Mouse (Mus musculus): Measurements from ENCODE around the gene Gm20388. TPM values are rescaled to one million over a fixed set of nuclear protein-coding genes. Genes with fewer than 3 reads are reported as not detected.
"Not testable (repeated sequence)": the region's sequence is repeated elsewhere in the genome, so short reads cannot be mapped to it uniquely, and the experiment has no call there.

Gm20388 gene
- polyA plus RNA-seq, 1 experiment from 2014 or later: not detected

DNA sequence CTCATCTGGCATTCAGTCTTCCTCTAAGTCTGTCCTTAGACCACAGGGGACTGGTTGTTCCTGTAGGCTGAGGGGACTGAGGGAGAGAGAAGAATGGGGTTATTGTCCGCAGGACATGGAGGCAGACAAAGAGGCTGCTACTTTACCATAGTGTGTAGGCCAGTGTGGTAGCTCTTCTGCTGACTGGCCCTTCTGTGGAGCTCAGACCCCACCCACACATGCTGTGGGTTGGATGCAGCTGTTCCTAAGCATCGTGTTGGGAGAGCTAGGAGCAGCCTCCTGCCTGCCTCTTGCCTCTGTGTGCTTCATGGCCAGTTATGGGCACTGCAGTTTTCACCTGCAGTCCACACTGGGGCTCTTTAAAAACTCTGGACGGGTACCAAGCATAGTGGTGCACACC is 3346.5 kb downstream of the Gm20388 start:
- no peak overlapping the region for H3K4me2 ChIP-seq
- no peak overlapping the region for H3K9ac ChIP-seq
- H3K27me3 ChIP-seq: no peaks in the 10 kb centered on the region
- H3K27ac ChIP-seq: no peak overlapping the region
- no peak overlapping the region for H3K4me3 ChIP-seq
- H3K36me3 ChIP-seq: peaks cover 43% of the 10 kb centered on the region
- ATAC-seq (replicated peaks; ENCODE audit: insufficient number of reproducible peaks, insufficient read depth, low FRiP score, low read depth): no peak
- peaks cover 21% of the 10 kb centered on the region for H3K4me1 ChIP-seq (replicated peaks)
- WGBS: 85% methylated on average over 3 of the region's 3 CpGs
- H3K9me3 ChIP-seq (replicated peaks): no peaks in the 10 kb centered on the region

GRCm38 (mm10) chr8:123257593-123257992 is 3347.0 kb downstream of the Gm20388 start:
- H3K27ac ChIP-seq; H3K9me3 ChIP-seq (replicated peaks); H3K4me3 ChIP-seq; ATAC-seq (replicated peaks; ENCODE audit: insufficient number of reproducible peaks, insufficient read depth, low FRiP score, low read depth); H3K4me2 ChIP-seq; H3K27me3 ChIP-seq; H3K9ac ChIP-seq: not testable (repeated sequence)
- Histone ChIP-seq H3K36me3 (peaks cover 43% of the 10 kb centered on the region), H3K4me1 (replicated peaks) (peaks cover 19% of the 10 kb centered on the region)
- 88% methylated on average over 8 of the region's 8 CpGs for WGBS

- Histone ChIP-seq H3K4me3 (no peak overlapping the region), H3K36me3 (peaks cover 63% of the 10 kb centered on the region), H3K27me3 (no peaks in the 10 kb centered on the region), H3K9ac (no peak overlapping the region), H3K9me3 (replicated peaks) (no peaks in the 10 kb centered on the region), H3K4me1 (replicated peaks) (no peaks in the 10 kb centered on the region), H3K27ac (no peak overlapping the region), H3K4me2 (no peak overlapping the region)
- 72% methylated on average over 14 of the region's 14 CpGs for WGBS
- ATAC-seq (replicated peaks; ENCODE audit: insufficient number of reproducible peaks, insufficient read depth, low FRiP score, low read depth): no peak
These were observed 3357.4 kb downstream of the Gm20388 start for GRCm38 (mm10) chr8:123267926-123268656.

- Histone ChIP-seq H3K27ac (no peak overlapping the region), H3K36me3 (peaks cover 40% of the 10 kb centered on the region), H3K4me1 (replicated peaks) (no peaks in the 10 kb centered on the region), H3K4me2 (no peak overlapping the region), H3K9me3 (replicated peaks) (no peaks in the 10 kb centered on the region), H3K27me3 (no peaks in the 10 kb centered on the region), H3K4me3 (no peak overlapping the region), H3K9ac (no peak overlapping the region)
- 90% methylated on average over 10 of the region's 10 CpGs for WGBS
- ATAC-seq (replicated peaks; ENCODE audit: insufficient number of reproducible peaks, insufficient read depth, low FRiP score, low read depth): no peak
These were observed 3360.5 kb downstream of the Gm20388 start for GRCm38 (mm10) chr8:123271147-123271546.

DNA sequence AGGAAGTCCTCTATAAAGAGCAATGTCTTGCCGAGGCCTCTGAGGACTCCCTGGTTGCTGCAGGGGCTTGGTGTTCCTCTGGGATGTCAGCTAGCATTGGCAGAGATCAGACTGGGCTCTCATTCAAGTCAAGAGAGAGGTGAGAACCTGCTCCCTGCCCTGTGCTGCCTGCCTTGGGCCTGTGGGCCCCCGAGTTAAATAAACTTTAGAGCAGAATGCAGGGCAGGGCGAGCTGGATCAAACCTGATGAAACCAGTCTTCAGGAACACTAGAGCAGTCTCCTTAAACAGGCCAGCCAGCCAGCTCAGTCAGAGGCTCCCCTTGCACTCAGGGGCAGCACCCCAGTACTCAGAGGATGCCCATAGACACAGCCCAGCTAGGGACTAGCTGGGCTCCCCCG is 3361.3 kb downstream of the Gm20388 start:
- H3K36me3 ChIP-seq: peaks cover 33% of the 10 kb centered on the region
- H3K4me2 ChIP-seq: no peak overlapping the region
- no peaks in the 10 kb centered on the region for H3K9me3 ChIP-seq (replicated peaks)
- H3K27me3 ChIP-seq: no peaks in the 10 kb centered on the region
- WGBS: 69% methylated on average over 4 of the region's 4 CpGs
- H3K4me3 ChIP-seq: no peak overlapping the region
- no peaks in the 10 kb centered on the region for H3K4me1 ChIP-seq (replicated peaks)
- H3K27ac ChIP-seq: no peak overlapping the region
- no peak for ATAC-seq (replicated peaks; ENCODE audit: insufficient number of reproducible peaks, insufficient read depth, low FRiP score, low read depth)
- no peak overlapping the region for H3K9ac ChIP-seq

DNA sequence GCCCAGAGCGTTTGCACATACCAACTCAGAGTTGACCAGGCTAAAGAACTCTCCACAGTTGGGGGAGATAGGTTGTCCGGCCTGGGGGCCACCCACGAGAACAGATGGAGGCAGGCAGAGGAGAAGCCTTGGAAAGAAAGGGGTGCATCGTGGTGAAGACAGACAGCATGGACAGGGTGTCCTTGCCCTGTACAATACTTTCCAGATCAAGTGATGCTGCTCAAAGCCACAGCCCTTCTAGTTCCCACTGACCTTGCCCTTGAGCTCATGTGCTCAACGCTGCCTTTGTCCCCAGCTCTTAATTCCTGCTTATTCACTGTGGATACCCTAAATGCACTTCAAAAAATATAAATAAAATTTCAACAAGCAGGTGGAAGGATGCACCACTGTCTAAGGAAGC is 3363.8 kb downstream of the Gm20388 start:
- no peaks in the 10 kb centered on the region for H3K27me3 ChIP-seq
- H3K9ac ChIP-seq: no peak overlapping the region
- no peak overlapping the region for H3K27ac ChIP-seq
- WGBS: 86% methylated on average over 5 of the region's 5 CpGs
- no peaks in the 10 kb centered on the region for H3K9me3 ChIP-seq (replicated peaks)
- peaks cover 7% of the 10 kb centered on the region; the same call in 1 of the 2 replicates for H3K36me3 ChIP-seq
- no peaks in the 10 kb centered on the region for H3K4me1 ChIP-seq (replicated peaks)
- ATAC-seq (replicated peaks; ENCODE audit: insufficient number of reproducible peaks, insufficient read depth, low FRiP score, low read depth): no peak
- no peak overlapping the region for H3K4me3 ChIP-seq
- H3K4me2 ChIP-seq: no peak overlapping the region

DNA sequence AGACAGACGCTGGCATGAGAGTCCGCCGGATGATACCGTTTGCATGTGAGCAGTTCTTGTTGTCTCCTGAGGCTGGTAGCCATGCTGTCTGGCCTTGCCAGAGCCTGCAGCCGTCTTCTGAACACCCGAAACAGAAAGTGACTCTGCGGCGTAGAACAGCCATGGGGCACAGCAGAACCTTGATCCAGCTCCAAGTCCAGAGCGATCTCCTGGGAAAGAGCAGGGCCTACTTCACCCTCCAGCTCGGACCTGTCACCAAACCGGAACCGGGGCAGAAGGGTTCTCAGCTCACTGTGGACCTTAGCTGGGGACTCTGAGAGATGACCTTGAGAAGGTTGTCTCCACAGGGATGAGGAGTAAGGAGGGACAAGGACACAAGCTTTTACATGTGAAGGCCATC is 3364.5 kb downstream of the Gm20388 start:
- no peak for ATAC-seq (replicated peaks; ENCODE audit: insufficient number of reproducible peaks, insufficient read depth, low FRiP score, low read depth)
- WGBS: 95% methylated on average over 12 of the region's 12 CpGs

DNA sequence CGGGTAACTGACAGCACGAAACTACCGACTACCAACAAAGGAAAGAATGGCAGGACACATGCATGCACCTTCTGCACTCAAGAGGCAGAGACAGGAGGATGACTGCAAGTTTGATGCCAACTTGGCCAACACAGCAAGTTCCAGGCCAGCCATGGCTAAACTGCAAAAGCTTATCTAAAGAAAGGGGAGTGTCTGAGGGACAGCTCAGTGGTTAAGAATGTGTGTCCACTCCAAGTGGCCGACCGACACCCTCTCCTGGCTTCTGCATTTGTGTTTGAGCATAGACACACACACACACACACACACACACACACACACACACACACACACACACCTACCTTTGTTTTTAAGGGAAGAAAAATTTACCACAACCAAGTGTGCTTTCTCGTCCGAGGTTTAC is 3367.8 kb downstream of the Gm20388 start:
- 60% methylated on average over 7 of the region's 7 CpGs for WGBS
- no peak for ATAC-seq (replicated peaks; ENCODE audit: insufficient number of reproducible peaks, insufficient read depth, low FRiP score, low read depth)
- no peak overlapping the region for H3K27ac ChIP-seq
- H3K36me3 ChIP-seq: peaks cover 15% of the 10 kb centered on the region; the same call in 1 of the 2 replicates
- no peaks in the 10 kb centered on the region for H3K27me3 ChIP-seq
- H3K9ac ChIP-seq: no peak overlapping the region
- no peak overlapping the region for H3K4me3 ChIP-seq
- H3K9me3 ChIP-seq (replicated peaks): no peaks in the 10 kb centered on the region
- no peak overlapping the region for H3K4me2 ChIP-seq
- no peaks in the 10 kb centered on the region for H3K4me1 ChIP-seq (replicated peaks)

More for the DNA sequence above, 3364.5 kb downstream of the Gm20388 start:
- Histone ChIP-seq H3K9me3 (replicated peaks) (no peaks in the 10 kb centered on the region), H3K4me3 (no peak overlapping the region), H3K36me3 (peaks cover 8% of the 10 kb centered on the region; the same call in 1 of the 2 replicates), H3K4me2 (no peak overlapping the region), H3K9ac (no peak overlapping the region), H3K27me3 (no peaks in the 10 kb centered on the region), H3K27ac (no peak overlapping the region), H3K4me1 (replicated peaks) (no peaks in the 10 kb centered on the region)

- H3K9me3 ChIP-seq (replicated peaks): no peaks in the 10 kb centered on the region
- peaks cover 11% of the 10 kb centered on the region; the same call in 1 of the 2 replicates for H3K36me3 ChIP-seq
- 91% methylated on average over 4 of the region's 4 CpGs for WGBS
- no peak overlapping the region for H3K9ac ChIP-seq
- peaks cover 6% of the 10 kb centered on the region for H3K4me1 ChIP-seq (replicated peaks)
- no peak overlapping the region for H3K4me2 ChIP-seq
- H3K27ac ChIP-seq: no peak overlapping the region
- ATAC-seq (replicated peaks; ENCODE audit: insufficient number of reproducible peaks, insufficient read depth, low FRiP score, low read depth): no peak
- no peak overlapping the region for H3K4me3 ChIP-seq
- H3K27me3 ChIP-seq: no peaks in the 10 kb centered on the region
These were observed 3369.2 kb downstream of the Gm20388 start for GRCm38 (mm10) chr8:123279828-123280227.

DNA sequence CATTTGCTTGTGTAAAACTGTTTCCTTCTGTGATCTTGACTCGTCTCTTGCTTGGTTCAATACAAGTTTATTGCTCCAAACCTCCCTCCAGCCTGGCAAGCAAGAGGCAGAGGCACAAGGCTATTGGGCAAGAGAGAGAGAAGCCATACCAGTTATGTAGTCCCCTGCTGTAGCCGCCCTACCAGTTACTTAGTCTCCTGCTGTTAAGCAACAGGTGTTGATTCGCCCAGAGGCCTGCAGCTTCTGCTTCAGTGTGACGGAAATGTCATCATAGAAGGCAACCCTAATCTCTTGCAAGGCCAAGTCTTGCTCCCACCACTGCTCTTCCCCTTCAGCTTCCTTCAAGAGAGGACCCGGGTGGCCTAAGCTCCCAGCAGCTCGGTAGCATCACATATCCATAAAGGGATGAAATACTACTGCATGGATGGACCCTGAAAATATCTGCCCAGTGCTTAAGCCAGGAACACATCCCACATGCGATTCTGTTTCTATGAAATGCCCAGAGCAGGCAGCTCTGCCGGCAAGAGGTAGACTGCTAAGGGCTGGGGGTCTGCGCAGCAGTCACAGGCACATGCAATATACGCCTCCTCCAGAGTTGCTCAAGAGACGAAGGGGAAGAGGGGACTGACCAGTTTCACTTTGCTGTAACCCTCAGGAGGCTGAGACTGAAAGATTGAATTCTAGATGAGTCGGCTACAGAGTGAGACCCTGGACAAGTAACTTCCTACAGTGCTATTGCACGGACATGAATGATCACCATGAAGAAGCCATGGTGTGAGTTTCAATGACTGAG is 3369.9 kb downstream of the Gm20388 start:
- Histone ChIP-seq H3K27ac (no peak overlapping the region), H3K4me1 (replicated peaks) (peaks cover 6% of the 10 kb centered on the region), H3K4me2 (no peak overlapping the region), H3K27me3 (no peaks in the 10 kb centered on the region), H3K4me3 (no peak overlapping the region), H3K36me3 (peaks cover 11% of the 10 kb centered on the region; the same call in 1 of the 2 replicates), H3K9ac (no peak overlapping the region), H3K9me3 (replicated peaks) (no peaks in the 10 kb centered on the region)
- WGBS: 82% methylated on average over 13 of the region's 13 CpGs
- ATAC-seq (replicated peaks; ENCODE audit: insufficient number of reproducible peaks, insufficient read depth, low FRiP score, low read depth): no peak

- 88% methylated on average over 5 of the region's 6 CpGs for WGBS
- not testable (repeated sequence) for H3K27ac ChIP-seq; H3K27me3 ChIP-seq; H3K9me3 ChIP-seq (replicated peaks); H3K4me1 ChIP-seq (replicated peaks); H3K4me3 ChIP-seq; H3K4me2 ChIP-seq; H3K9ac ChIP-seq; ATAC-seq (replicated peaks; ENCODE audit: insufficient number of reproducible peaks, insufficient read depth, low FRiP score, low read depth)
- H3K36me3 ChIP-seq: peaks cover 11% of the 10 kb centered on the region; the same call in 1 of the 2 replicates
These were observed 3372.4 kb downstream of the Gm20388 start for GRCm38 (mm10) chr8:123282994-123283393.
